Mouse (Mus musculus): ENCODE results near the gene Plcxd1. TPM values are rescaled to one million over a fixed set of nuclear protein-coding genes. Genes with fewer than 3 reads are reported as not detected.

Plcxd1 gene
- total and polyA plus RNA-seq, 3 experiments = 0.64 to 1.3 TPM; not detected in 1

GRCm38 (mm10) chr5:110108305-110108628 is 8.5 kb downstream of the Plcxd1 start:
- in situ Hi-C loops (cut with MboI; ENCODE audit: low pct_ligation_motif_present, low pct_unique_long_range_greater_than_20kb, low sequenced_read_pairs) (no loop called here), dilution Hi-C loops (cut with MboI; ENCODE audit: extremely low pct_ligation_motif_present, extremely low pct_unique_long_range_greater_than_20kb, low sequenced_read_pairs) (no loop called here)
- 0 out of 2 replicates have a peak, but pooled peaks have one; percentile 0 for TF ChIP-seq HCFC1 (IDR thresholded peaks at IDR 0.05; ENCODE audit: low read depth, low read length)
- no peak for TF ChIP-seq TCF12 (IDR thresholded peaks at IDR 0.05; ENCODE audit: low read depth, low read length)
- Histone ChIP-seq H3K27me3 (replicated peaks) (no peaks in the 10 kb centered on the region), H3K4me2 (ENCODE audit: insufficient read depth, low read depth, poor library complexity, severe bottlenecking) (no peak overlapping the region), H3K4me3 (replicated peaks in 1 of 3; ENCODE audit: low read depth in 2 of 3, low read length in 2 of 3, poor library complexity in 1 of 3) (peak overlapping the region; percentile 61 to 92 (median 83)), H3K4me1 (ENCODE audit: control insufficient read depth in 1 of 2, insufficient read depth in 2 of 2) (peaks cover 16 to 29% of the 10 kb centered on the region in 2 experiments), H3K79me2 (replicated peaks; ENCODE audit: control insufficient read depth, extremely low read depth, insufficient read depth, poor library complexity, severe bottlenecking) (peaks cover 18% of the 10 kb centered on the region; the same call in 1 of the 2 replicates), H3K9ac (ENCODE audit: insufficient read depth, low read depth) (no peak overlapping the region; the same call in 1 of the 2 replicates), H3K9me3 (replicated peaks; ENCODE audit: low read length) (no peaks in the 10 kb centered on the region), H3K27ac (ENCODE audit: insufficient read depth, low read depth) (no peak overlapping the region), H3K36me3 (replicated peaks in 1 of 2; ENCODE audit: control insufficient read depth in 1 of 2, insufficient read depth in 1 of 2, low read length in 1 of 2) (peaks cover 44 to 50% of the 10 kb centered on the region in 2 experiments)
- no peak for DNase-seq (ENCODE audit: extremely low read depth)

GRCm38 (mm10) chr5:110109991-110110441 is 10.2 kb downstream of the Plcxd1 start, which contains the start of gene Zfp605:
Gene Zfp605, plus strand, starts transcription at chr5:110110092.
- Histone ChIP-seq H3K9ac (ENCODE audit: insufficient read depth, low read depth) (peak within 1 kb of the TSS; percentile 39), H3K4me2 (ENCODE audit: insufficient read depth, low read depth, poor library complexity, severe bottlenecking) (peak within 1 kb of the TSS; percentile 68), H3K79me2 (replicated peaks; ENCODE audit: control insufficient read depth, extremely low read depth, insufficient read depth, poor library complexity, severe bottlenecking) (peaks cover 18% of the 10 kb centered on the region; the same call in 1 of the 2 replicates), H3K4me3 (replicated peaks in 1 of 3; ENCODE audit: low read depth in 2 of 3, low read length in 2 of 3, poor library complexity in 1 of 3) (peak within 1 kb of the TSS; percentile 87 to 95 (median 94)), H3K27me3 (replicated peaks) (no peaks in the 10 kb centered on the region), H3K36me3 (replicated peaks in 1 of 2; ENCODE audit: control insufficient read depth in 1 of 2, insufficient read depth in 1 of 2, low read length in 1 of 2) (peaks cover 30 to 45% of the 10 kb centered on the region in 2 experiments), H3K27ac (ENCODE audit: insufficient read depth, low read depth) (peak within 1 kb of the TSS; percentile 85), H3K4me1 (ENCODE audit: control insufficient read depth in 1 of 2, insufficient read depth in 2 of 2) (peaks cover 16 to 27% of the 10 kb centered on the region in 2 experiments), H3K9me3 (replicated peaks; ENCODE audit: low read length) (no peaks in the 10 kb centered on the region)
- in situ Hi-C loops (cut with MboI; ENCODE audit: low pct_ligation_motif_present, low pct_unique_long_range_greater_than_20kb, low sequenced_read_pairs) (no loop called here), dilution Hi-C loops (cut with MboI; ENCODE audit: extremely low pct_ligation_motif_present, extremely low pct_unique_long_range_greater_than_20kb, low sequenced_read_pairs) (no loop called here)
- peak; percentile 93 for DNase-seq (ENCODE audit: extremely low read depth)
- no peak for TF ChIP-seq JUN (IDR thresholded peaks at IDR 0.05; ENCODE audit: insufficient read depth, low read depth, low read length)
- TF ChIP-seq USF2 (conservative IDR thresholded peaks at IDR 0.05; ENCODE audit: low read depth, low read length) = no peak
- TF ChIP-seq MXI1 (IDR thresholded peaks at IDR 0.05; ENCODE audit: low read depth, low read length) = peak; percentile 55
- 0 out of 2 replicates have a peak, but pooled peaks have one; percentile 39 for TF ChIP-seq MAZ (IDR thresholded peaks at IDR 0.05; ENCODE audit: low read depth, low read length)
- TF ChIP-seq UBTF (IDR thresholded peaks at IDR 0.05; ENCODE audit: low read depth, low read length) = no peak
- TF ChIP-seq POLR2AphosphoS2 (IDR thresholded peaks at IDR 0.05; ENCODE audit: low read depth, low read length) = no peak
- TF ChIP-seq CHD1 (IDR thresholded peaks at IDR 0.05; ENCODE audit: low read depth, low read length) = no peak
- no peak; the same call in 1 of the 2 replicates for TF ChIP-seq MAX (IDR thresholded peaks at IDR 0.05; ENCODE audit: low read length)
- TF ChIP-seq E2F4 (IDR thresholded peaks at IDR 0.05; ENCODE audit: insufficient replicate concordance, low read depth, low read length) = no peak; the same call in 1 of the 2 replicates
- TF ChIP-seq NRF1 (IDR thresholded peaks at IDR 0.05; ENCODE audit: low read depth, low read length) = peak; percentile 95
- no peak; the same call in 1 of the 2 replicates for TF ChIP-seq BHLHE40 (IDR thresholded peaks at IDR 0.05; ENCODE audit: low read depth, low read length)
- TF ChIP-seq SIN3A (IDR thresholded peaks at IDR 0.05; ENCODE audit: low read length) = peak; percentile 77
- TF ChIP-seq RAD21 (IDR thresholded peaks at IDR 0.05; ENCODE audit: low read depth, low read length) = no peak
- peak; percentile 92 for TF ChIP-seq ELF1 (IDR thresholded peaks at IDR 0.05; ENCODE audit: low read depth, low read length)
- no peak for TF ChIP-seq ZNF384 (IDR thresholded peaks at IDR 0.05; ENCODE audit: low read depth, low read length)
- TF ChIP-seq JUND (conservative IDR thresholded peaks at IDR 0.05; ENCODE audit: low read depth, low read length) = no peak
- peak; percentile 37; the same call in 1 of the 2 replicates for TF ChIP-seq GABPA (IDR thresholded peaks at IDR 0.05; ENCODE audit: insufficient replicate concordance, low read depth, low read length)
- TF ChIP-seq SMC3 (IDR thresholded peaks at IDR 0.05; ENCODE audit: low read depth, low read length) = no peak
- TF ChIP-seq MEF2A (IDR thresholded peaks at IDR 0.05; ENCODE audit: borderline replicate concordance, low read depth, low read length) = no peak
- no peak for TF ChIP-seq EP300 (IDR thresholded peaks at IDR 0.05; ENCODE audit: low read length)
- TF ChIP-seq HCFC1 (IDR thresholded peaks at IDR 0.05; ENCODE audit: low read depth, low read length) = peak; percentile 92
- TF ChIP-seq ETS1 (conservative IDR thresholded peaks at IDR 0.05; ENCODE audit: low read depth, low read length) = no peak; the same call in 1 of the 2 replicates
- TF ChIP-seq POLR2A (IDR thresholded peaks at IDR 0.05; ENCODE audit: low read depth, low read length) = peak; percentile 56; the same call in 1 of the 2 replicates
- no peak for TF ChIP-seq CTCF (conservative IDR thresholded peaks at IDR 0.05 in 1 of 2, IDR thresholded peaks at IDR 0.05 in 1 of 2; ENCODE audit: low read depth in 2 of 2, low read length in 2 of 2)
- TF ChIP-seq TBP (conservative IDR thresholded peaks at IDR 0.05; ENCODE audit: low read depth, low read length) = peak; percentile 77
- no peak for TF ChIP-seq ZC3H11A (IDR thresholded peaks at IDR 0.05; ENCODE audit: low read depth, low read length)
- TF ChIP-seq TCF12 (IDR thresholded peaks at IDR 0.05; ENCODE audit: low read depth, low read length) = peak; percentile 51
- TF ChIP-seq MYC (IDR thresholded peaks at IDR 0.05; ENCODE audit: low read depth, low read length) = peak; percentile 69
- TF ChIP-seq ZMIZ1 (IDR thresholded peaks at IDR 0.05; ENCODE audit: low read depth, low read length) = no peak
- peak; percentile 57; the same call in 1 of the 2 replicates for TF ChIP-seq CHD2 (IDR thresholded peaks at IDR 0.05; ENCODE audit: low read length)
- TF ChIP-seq USF1 (IDR thresholded peaks at IDR 0.05; ENCODE audit: low read depth, low read length) = no peak
- TF ChIP-seq KAT2A (IDR thresholded peaks at IDR 0.05; ENCODE audit: insufficient replicate concordance, low read length) = peak; percentile 87; the same call in 1 of the 2 replicates
